Mouse (Mus musculus) gastrocnemius, postnatal 4 days (tissue): ENCODE data around the gene Ptpn20. TPM values are rescaled to one million over a fixed set of nuclear protein-coding genes. Genes with fewer than 3 reads are reported as not detected.
A peak's percentile ranks its signal among the peaks of the same experiment; 100 is the strongest.

ENCODE experiments used
- DNase-seq, 2 experiments: peaks; one replicate each; pipeline ENCODE4 v3.0.0; 2021 to 2022; ENCODE audit warnings: low spot score in 2 of 2, mixed read lengths in 2 of 2
- total RNA-seq, 2 experiments: library from RNA; stranded (reverse); gene quantifications; 2 replicates each; pipeline ENCODE4 v1.2.3; 2021

The Ptpn20 gene
- total RNA-seq, 2 experiments from 2014 or later = not detected

DNA sequence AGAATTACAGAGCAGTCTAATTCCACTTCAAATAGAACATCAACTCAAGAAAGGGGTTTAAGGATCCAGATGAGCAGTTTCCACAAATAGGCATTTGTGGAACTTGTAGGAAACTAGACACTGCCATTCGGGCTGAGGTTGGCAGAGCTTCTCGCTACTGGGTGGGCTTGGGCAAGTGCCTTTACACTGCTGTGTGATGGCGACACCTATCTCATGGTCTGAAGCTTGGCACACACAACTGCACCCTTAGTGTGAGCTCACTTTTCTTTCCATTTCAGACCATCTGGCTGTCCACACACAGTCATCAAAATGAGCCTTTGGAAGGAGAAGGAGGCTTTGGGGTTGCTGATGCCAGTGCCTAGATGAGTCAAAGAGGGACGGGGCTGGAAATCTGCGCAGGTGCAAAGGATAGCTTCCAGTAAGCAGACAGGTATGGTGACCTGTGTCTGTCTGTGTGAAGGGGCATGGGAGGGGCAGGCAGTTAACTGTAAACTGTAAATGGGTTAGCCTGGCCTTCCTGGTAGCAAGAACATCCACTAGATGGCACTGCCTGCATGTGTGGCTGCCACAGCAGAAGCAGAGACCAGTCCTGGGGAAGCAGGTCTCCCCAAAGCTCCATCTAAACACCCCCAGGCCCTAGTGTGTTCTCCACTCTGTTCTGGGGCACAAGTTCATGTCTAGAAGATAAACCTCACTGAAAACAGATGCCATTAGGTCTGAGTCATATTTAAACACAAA, 84.5 kb downstream of the Ptpn20 start:
- peak in 1 of 2 experiments; percentile 47 for DNase-seq

DNA sequence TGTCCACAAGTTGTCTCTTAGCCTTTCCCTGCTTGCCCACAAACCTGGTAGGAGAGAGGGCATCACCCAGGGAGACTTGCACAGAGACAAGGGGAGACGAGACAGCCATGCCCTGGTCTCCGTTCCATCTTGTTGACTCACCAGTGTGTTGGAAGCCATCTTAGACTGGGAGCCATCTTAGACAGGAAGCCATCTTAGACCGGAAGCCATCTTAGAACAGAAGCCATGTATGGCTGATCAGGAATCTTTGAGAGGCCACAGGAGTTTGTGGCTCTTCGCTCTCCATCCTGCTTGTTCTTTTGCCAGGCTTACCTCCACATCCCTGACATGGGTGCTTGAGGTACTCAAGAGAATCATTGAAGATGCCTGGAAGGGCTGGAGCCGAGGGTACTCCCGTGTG, 89.0 kb downstream of the Ptpn20 start:
- DNase-seq = no peak

DNA sequence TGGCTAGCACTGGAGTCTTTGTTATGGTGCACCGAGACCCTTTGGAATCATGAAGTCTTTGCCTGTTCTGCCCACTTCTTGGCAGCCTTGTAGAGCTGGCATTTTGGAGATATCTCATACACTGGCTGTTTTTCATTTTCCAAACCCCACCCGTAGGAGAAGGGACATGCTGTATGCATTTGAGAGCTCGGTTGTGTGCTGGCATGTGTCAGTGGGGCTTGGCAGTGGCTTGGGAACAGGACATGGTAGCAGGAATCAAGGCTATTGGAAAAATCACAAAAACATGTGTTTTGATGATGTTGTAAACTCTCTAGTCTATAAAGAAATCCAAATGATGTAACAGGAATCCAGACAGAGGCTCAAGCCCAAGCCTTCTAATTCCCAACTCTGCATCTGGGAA, 89.7 kb downstream of the Ptpn20 start:
- DNase-seq = no peak

DNA sequence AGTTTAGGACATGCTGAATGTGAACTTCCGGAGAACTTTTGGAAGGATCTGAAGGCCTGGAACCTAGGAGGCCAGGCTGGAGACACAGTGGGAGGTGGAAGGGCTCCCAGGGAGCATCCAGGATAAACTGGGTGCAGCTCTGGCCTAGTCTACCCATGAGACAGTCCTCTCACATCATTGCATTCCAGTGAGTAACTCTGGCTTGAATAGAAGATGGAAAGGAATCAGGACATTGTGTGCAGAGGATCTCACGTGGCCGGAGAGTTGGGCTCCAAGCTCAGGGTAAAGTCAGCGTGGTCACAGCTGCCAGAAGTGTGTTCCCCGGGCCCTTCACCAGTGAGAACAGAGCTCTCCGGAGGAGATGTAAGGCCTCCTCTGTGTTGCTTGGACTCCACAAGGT, 91.6 kb downstream of the Ptpn20 start:
- DNase-seq = no peak

DNA sequence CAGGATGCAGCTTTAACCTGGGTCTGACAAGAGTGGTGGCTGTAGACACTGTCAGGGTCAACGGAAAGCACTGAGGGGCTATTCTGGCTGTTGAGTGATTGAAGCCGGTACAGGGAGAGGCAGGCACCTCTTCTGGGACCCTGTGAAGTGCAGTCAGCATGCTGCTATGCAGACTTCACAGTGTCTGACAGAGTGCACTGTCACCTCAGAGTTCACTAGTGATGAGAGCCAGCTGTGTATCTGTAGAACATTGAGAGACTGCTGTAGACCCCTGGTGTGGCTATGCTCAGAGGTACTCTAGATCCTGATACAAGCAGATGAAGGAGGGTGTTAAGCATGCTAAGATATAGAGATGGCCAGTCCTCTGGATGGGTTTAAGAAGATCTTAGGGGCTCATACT, 93.8 kb downstream of the Ptpn20 start:
- DNase-seq = no peak

DNA sequence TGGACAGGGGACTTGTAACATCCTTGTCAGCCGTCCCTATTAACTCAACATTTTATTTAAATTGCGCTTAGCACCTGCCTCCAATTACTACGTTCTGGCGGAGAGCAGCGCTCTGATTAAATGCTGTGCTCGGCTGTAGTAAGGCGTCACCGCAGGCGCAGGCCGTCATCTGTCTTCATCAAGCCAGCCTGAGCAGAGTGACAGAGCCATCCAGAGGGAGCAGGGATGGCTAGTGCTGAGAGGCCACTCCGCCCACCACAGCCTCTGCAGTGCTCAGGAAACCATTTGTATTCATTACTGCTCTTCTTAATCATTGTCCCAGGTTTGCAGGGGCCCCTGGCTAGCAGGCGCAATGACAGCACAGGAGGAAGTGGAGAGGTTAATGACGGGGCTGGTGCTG, 94.7 kb downstream of the Ptpn20 start:
- no peak for DNase-seq

DNA sequence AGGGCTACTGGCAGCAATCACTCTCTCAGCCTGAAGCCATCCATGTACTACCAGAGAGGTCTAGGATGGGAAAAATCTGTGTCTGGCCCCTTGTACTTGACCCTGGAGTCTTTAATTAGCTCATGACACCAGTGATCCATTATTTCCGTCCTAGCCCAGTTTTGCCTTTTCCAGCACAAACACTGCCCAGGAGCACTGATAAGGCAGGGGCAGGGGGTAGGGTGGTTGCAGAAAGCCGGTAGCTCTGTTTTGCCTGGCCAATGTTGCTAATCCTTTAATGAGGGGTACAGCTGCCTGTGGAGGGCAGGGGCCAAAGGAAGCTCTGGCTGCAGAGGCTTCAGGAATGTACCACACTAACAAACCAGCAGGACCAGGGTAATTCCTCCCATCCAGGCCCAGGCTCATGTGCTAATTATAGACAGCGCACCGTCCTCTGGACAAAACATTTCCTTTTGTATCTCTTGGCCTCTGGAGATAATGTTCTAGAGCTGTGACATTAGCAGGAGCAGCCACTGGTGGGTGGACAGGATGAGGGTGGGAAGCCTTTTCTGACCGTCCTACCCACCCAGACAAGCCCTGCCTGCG, 98.5 kb downstream of the Ptpn20 start:
- no peak for DNase-seq

DNA sequence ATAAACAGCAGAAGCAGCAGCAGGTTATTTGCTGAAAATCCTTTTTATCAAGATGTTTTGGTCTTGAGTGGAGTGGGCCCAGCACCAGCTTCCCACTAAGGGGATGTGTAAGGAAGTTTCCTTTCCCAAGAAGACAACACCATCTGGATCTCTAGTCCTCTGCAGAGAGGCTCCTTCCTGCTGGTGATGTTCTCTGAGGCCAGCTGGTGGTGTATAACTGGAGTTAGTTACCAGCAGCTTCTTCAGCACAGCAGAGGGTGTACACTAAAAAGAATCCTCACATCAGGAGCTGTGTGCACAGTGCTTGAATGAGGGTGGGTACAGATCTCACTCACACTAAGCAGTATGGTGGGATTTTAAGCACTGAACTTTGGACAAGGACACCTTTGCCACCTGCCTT, 100.0 kb downstream of the Ptpn20 start:
- no peak for DNase-seq

Other genes with a start within 250 kb of the Ptpn20 start
- gene Mapk8, start 142.0 kb upstream of the Ptpn20 start, total RNA-seq = 10 to 100 TPM; 33.2 to 39.7 TPM
- gene Frmpd2, start 117.5 kb upstream of the Ptpn20 start, total RNA-seq = not detected